Mouse (Mus musculus): ENCODE measurements at regions not wholly inside any gene's neighbourhood (a gene's known extent, or its start where the extent isn't known, plus 50 kb on each side); places are given as distances from the start of the nearest gene placed in this dataset.

DNA sequence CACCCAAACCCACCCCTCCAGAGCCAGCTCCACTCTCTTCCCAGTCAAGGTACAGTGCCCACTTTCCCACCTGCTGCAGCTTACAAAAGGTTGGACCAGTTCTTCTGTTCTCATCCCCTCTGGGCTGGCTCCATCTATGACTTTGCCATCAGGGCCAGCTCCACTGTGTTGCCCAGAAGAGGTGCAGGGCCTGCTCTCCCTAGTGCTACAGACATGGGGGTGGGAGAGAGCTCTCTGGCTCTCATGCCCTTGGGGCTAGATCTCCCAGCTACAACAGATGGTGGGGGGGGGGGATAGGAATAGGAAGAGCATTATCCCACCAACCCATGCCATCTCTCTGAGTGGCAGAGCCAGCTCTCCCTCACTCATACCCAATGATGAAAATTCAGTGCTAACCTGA, 219.6 kb upstream of the G2e3 start:
- DNase-seq (ENCODE audit: extremely low spot score, low spot score): no peak

DNA sequence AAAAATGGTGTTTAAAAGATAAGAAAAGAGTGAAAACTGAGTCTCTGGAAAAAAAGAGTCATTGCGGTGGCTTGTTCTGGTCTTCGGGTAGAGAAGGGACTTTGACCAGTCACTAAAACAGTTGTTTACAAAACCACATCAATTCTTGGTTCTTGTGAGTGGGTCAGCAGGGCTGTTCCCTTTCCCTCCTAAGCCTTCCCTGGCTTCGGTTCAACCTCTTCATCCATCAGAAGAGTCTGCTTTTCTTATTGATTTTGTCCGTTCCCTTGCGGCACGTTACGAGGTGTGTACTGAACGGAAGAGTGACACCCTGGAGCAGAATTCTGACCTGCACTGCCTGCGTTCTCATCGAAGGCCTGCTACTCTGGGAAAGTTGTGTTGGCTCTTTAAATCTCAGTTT, 229.1 kb upstream of the G2e3 start:
- no peak for DNase-seq (ENCODE audit: extremely low spot score, low spot score)

GRCm38 (mm10) chr12:51118021-51118694, 229.7 kb upstream of the G2e3 start:
- DNase-seq (ENCODE audit: extremely low spot score, low spot score): no peak

- DNase-seq (ENCODE audit: extremely low spot score, low spot score): no peak
These were observed 230.3 kb upstream of the G2e3 start for GRCm38 (mm10) chr12:51117436-51118020.

- DNase-seq (ENCODE audit: extremely low spot score, low spot score): no peak
These were observed 236.1 kb upstream of the G2e3 start for GRCm38 (mm10) chr12:51111811-51112210.

DNA sequence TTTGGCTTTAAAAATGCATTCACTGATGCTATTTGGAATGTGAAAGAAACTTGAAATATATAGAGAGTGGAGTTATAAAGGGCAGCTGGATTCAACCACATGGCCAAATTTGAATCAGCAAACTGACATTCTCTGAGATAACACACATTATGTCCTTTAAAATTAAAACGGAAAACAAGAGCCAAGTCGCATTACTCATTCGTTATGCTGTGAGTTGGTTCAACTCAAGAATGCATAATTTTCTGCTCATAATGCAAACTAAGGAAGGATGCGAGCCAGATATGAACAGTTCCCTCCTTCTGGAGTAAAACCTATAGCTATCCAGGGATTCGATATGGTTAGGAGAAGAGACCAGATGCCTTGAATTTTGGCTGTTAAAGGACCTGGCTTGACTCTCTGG, 239.8 kb upstream of the G2e3 start:
- DNase-seq (ENCODE audit: extremely low spot score, low spot score): no peak

DNA sequence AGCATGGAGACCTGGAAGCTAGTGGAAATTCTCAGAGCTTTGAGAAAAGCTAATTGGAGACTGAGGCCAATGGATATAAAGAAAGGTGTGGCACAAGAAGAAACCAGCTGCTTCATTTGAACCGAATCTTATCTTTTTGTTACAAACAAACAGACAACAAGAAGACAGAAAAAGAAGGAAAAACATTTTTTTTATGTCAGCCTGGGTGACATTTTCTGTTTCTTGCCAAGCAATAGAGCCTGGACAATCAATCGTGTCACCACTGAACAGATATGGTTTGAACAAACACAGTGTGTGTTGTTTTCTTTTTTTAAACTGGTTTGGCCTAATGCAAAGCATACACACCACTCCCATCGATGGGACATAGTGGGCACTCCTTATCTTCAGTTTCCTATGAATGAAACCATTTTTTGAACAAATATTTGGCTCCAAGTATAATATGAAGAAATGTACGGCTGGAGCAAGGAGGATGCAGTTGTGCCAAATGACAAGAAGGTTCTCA, 244.3 kb upstream of the G2e3 start:
- no peak for DNase-seq (ENCODE audit: extremely low spot score, low spot score)

- no peak for DNase-seq (ENCODE audit: extremely low spot score, low spot score)
These were observed 246.2 kb upstream of the G2e3 start for GRCm38 (mm10) chr12:51101636-51102035.

- DNase-seq (ENCODE audit: extremely low spot score, low spot score): no peak
These were observed 247.0 kb upstream of the G2e3 start for GRCm38 (mm10) chr12:51100868-51101267.

GRCm38 (mm10) chr12:51095974-51096373, 251.9 kb upstream of the G2e3 start:
- DNase-seq (ENCODE audit: extremely low spot score, low spot score): no peak

DNA sequence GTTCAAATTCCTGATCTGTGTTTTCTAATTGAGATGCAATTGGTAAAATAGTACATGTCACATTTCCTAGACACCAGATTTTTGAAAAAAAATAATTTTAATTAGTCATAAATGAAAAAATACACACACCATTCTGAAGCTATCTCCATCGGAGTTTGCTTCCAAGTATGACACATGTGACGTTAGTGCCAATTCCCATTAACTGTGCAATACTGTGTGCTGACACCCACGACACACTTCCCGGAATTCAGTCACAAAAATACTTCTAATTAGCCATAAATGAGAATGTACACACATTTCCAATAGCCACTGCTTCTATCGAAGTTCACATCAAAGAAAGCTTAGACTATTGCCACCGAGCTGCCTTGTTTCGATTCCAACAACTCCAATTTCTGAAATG, 258.5 kb upstream of the G2e3 start:
- no peak for DNase-seq (ENCODE audit: extremely low spot score, low spot score)

- DNase-seq (ENCODE audit: extremely low spot score, low spot score): no peak
These were observed 266.1 kb upstream of the G2e3 start for GRCm38 (mm10) chr12:51081809-51082208.

- DNase-seq (ENCODE audit: extremely low spot score, low spot score): no peak
These were observed 274.4 kb upstream of the G2e3 start for GRCm38 (mm10) chr12:51073503-51073902.

DNA sequence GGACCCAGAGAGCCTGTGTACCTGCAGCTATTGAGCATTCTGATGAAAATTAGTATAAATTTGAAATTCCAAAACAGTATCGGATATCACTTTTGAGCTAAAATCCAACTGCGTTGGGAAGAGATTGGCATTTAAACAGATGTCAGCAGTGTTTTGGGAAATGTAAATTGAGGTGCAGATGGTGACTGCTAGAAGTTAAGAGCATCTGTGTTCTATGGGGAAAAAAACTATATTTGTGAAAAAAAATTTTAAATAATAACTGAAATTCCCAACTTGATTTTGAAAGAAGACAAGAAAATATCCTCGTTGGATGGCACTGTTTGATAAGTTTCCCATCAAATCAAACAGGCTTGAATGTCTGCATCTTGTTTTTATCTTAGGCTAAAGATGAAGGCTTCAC, 286.9 kb upstream of the G2e3 start:
- DNase-seq (ENCODE audit: extremely low spot score, low spot score): no peak

GRCm38 (mm10) chr12:51058569-51058968, 289.3 kb upstream of the G2e3 start:
- peak; percentile 30 for DNase-seq (ENCODE audit: extremely low spot score, low spot score)

- peak; percentile 13 for DNase-seq (ENCODE audit: extremely low spot score, low spot score)
These were observed 289.8 kb upstream of the G2e3 start for GRCm38 (mm10) chr12:51058104-51058503.

- no peak for DNase-seq (ENCODE audit: extremely low spot score, low spot score)
These were observed 300.7 kb upstream of the G2e3 start for GRCm38 (mm10) chr12:51047116-51047515.

GRCm38 (mm10) chr12:51045437-51045836, 302.4 kb upstream of the G2e3 start:
- no peak for DNase-seq (ENCODE audit: extremely low spot score, low spot score)

DNA sequence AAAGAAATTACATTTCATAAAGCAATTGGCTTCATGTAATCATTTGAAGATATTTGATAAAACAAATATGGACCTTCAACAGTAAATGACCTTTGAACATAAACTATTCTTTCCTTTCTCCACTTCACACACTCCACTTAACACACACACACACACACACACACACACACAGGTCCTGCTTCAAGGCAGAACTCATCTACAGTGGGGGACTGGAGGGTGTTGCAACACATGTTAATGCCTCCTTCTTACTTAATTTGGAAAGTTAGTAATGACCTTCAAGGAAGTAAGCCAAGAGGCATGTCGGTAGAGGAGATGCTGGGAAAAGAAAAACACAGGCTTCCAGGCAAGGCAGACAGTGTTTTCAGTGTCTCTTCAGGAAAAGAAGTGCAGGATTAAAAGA, 302.8 kb upstream of the G2e3 start:
- no peak for DNase-seq (ENCODE audit: extremely low spot score, low spot score)

- DNase-seq (ENCODE audit: extremely low spot score, low spot score): no peak
These were observed 315.7 kb upstream of the G2e3 start for GRCm38 (mm10) chr12:51032193-51032592.

- no peak for DNase-seq (ENCODE audit: extremely low spot score, low spot score)
These were observed 319.2 kb upstream of the G2e3 start for GRCm38 (mm10) chr12:51028601-51029174.

GRCm38 (mm10) chr12:51026046-51026445, 321.8 kb upstream of the G2e3 start:
- no peak for DNase-seq (ENCODE audit: extremely low spot score, low spot score)

DNA sequence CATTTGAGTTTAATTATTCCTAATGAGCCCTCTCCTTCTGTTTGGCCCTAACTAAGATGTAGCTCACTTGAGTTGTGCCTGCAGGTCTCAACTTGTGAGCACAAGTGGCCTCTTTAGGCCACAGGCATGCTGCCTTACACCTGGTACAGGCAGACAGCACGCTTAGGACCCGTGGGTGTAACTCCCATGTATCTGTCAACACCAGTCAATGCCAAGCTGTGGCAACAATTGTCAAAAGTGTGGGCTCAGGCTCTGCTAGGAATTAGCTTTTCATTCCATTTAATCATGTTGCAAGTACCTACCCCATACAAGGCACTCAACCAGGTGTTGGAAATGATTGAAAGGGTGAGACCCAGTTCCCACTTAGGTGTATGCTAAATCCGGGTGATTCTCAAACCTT, 322.3 kb upstream of the G2e3 start:
- no peak for DNase-seq (ENCODE audit: extremely low spot score, low spot score)

All from neural tube, embryonic 10.5 days (tissue).